Mouse (Mus musculus) liver, postnatal 0 days (tissue): ENCODE measurements around the gene Rpl39. TPM values are rescaled to one million over a fixed set of nuclear protein-coding genes. Genes with fewer than 3 reads are reported as not detected.

Experiments used
- ATAC-seq: fragments of 200-750 bp; cut with Nextera tagmentation; 2 replicates; pipeline ENCODE4 v1.8.0; 2017; ENCODE audit warnings: mild to moderate bottlenecking, moderate library complexity
- DNase-seq: peaks from one replicate; pipeline ENCODE4 v3.0.0-alpha.2; 2016
- H3K27ac ChIP-seq: fragments of 300-500 bp; sonication (generic); 2 replicates; pipeline ENCODE4 v1.5.1; 2014; ENCODE audit warnings: antibody characterized with exemption, moderate library complexity, mild to moderate bottlenecking, low read depth
- H3K27me3 ChIP-seq: fragments of 300-500 bp; sonication (generic); 2 replicates; pipeline ENCODE4 v1.6.1; 2014; ENCODE audit warnings: low read length, control low read depth, mixed read lengths; ENCODE audit not compliant: insufficient read depth
- H3K36me3 ChIP-seq: fragments of 300-500 bp; sonication (generic); replicated peaks from 2 replicates; pipeline ENCODE4 v1.6.1; 2014; ENCODE audit warnings: mild to moderate bottlenecking, control low read depth, low read length, moderate library complexity, mixed read lengths; ENCODE audit not compliant: insufficient read depth
- H3K4me1 ChIP-seq: fragments of 300-500 bp; sonication (generic); 2 replicates; pipeline ENCODE4 v1.6.1; 2014; ENCODE audit warnings: antibody characterized with exemption, mild to moderate bottlenecking, control low read depth; ENCODE audit not compliant: insufficient read depth
- H3K4me2 ChIP-seq: fragments of 300-500 bp; sonication (generic); 2 replicates; pipeline ENCODE4 v1.6.1; 2014; ENCODE audit warnings: low read depth, mild to moderate bottlenecking, low read length, moderate library complexity, mixed read lengths
- H3K4me3 ChIP-seq: fragments of 300-500 bp; sonication (generic); 2 replicates; pipeline ENCODE4 v1.5.1; 2014; ENCODE audit warnings: low read depth, low read length
- H3K9ac ChIP-seq: fragments of 300-500 bp; sonication (generic); replicated peaks from 2 replicates; pipeline ENCODE4 v1.6.1; 2014; ENCODE audit warnings: mild to moderate bottlenecking, moderate library complexity
- H3K9me3 ChIP-seq: fragments of 300-500 bp; sonication (generic); 2 replicates; pipeline ENCODE4 v1.6.1; 2016; ENCODE audit warnings: mild to moderate bottlenecking, control low read depth, low read length, mixed read lengths
- CTCF ChIP-seq: sonication (generic); IDR thresholded peaks from 2 replicates; pipeline ENCODE4 v1.5.1; 2016; ENCODE audit warnings: antibody characterized with exemption, low read depth
- EP300 ChIP-seq: IDR thresholded peaks from 2 replicates; pipeline ENCODE4 v1.6.1; 2016; ENCODE audit warnings: antibody characterized with exemption, low read depth, mild to moderate bottlenecking
- WGBS: fragments of 180-500 bp; shearing (Covaris S2); extraction: QIAGEN DNeasy Blood & Tissue Kit; methylation state at CpG from one replicate; pipeline ENCODE4 v1.1.7; 2014; ENCODE audit not compliant: insufficient replicate concordance; 5-methylcytosine and 5-hydroxymethylcytosine counted together
- polyA plus RNA-seq: library from polyadenylated mRNA; unstranded; fragments of >200 nt; fragmentation: Nextera tagmentation; extraction: Ambion mirVana; gene quantifications from 2 replicates; pipeline ENCODE4 v1.2.1, GENCODE M21; 2015

Gene Rpl39
- polyA plus RNA-seq, 1 experiment from 2014 or later, result 364 TPM

DNA sequence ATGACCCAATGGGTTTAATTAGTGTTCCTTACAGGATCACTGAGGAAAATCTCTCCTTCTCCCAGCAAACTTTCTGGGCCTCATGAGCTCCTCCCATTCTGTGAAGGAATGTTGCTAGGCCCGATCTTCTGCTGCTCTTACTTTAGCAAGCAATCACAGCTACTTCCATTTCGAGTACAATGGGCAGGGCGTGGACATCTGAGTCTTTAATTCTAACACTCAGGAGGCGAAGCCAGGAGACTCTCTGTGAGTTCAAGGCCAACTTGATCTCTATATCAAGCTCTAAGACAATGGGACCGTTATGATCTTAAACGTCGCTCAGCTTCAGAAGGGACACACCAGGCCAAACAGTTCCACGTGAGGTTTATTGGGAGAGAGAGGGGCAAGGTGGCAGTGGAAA, 8.6 kb downstream of the Rpl39 start:
- Histone ChIP-seq H3K27me3 (no peaks in the 10 kb centered on the region), H3K36me3 (0 out of 2 replicates have a peak, but pooled peaks cover 4% of the 10 kb centered on the region), H3K9ac (no peak overlapping the region), H3K4me1 (no peaks in the 10 kb centered on the region), H3K9me3 (no peaks in the 10 kb centered on the region), H3K27ac (no peak overlapping the region), H3K4me2 (no peak overlapping the region), H3K4me3 (no peak overlapping the region)
- TF ChIP-seq EP300 (no peak), CTCF (no peak)
- no peak for DNase-seq
- WGBS, result 73% methylated on average over 8 of the region's 8 CpGs
- no peak for ATAC-seq

DNA sequence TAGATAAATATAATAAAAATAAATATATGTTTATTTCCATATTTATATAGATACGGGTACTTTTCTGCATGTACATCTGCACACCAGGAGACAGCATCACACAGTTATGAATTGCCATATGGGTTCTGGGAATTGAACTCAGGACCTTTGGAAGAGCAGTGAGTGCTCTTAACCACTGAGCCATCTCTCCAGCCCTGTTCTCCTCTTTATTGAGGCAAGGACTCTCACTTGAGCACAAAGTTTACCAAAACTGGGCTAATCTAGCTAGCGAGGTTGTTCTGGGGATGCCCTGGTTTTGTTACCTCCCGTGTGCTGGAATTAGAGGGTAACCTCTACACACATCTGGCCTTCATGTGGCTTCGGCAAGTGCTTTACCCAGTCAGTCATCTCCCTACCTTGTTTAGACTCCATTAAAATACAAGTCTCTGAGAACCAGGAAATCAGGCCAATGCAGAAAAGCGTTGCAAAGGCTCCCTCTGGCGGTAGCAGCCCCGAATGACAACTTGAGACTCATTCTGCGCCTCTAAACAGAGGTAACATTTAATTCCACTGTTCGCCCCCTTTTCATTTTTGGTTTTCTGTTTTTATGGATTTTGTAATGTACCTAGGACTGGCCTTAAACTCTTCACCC, 10.8 kb downstream of the Rpl39 start:
- Histone ChIP-seq H3K9ac (no peak overlapping the region), H3K27me3 (no peaks in the 10 kb centered on the region), H3K4me2 (no peak overlapping the region), H3K4me1 (no peaks in the 10 kb centered on the region), H3K27ac (no peak overlapping the region), H3K4me3 (no peak overlapping the region), H3K36me3 (no peaks in the 10 kb centered on the region), H3K9me3 (no peaks in the 10 kb centered on the region)
- TF ChIP-seq CTCF (peak; percentile 87), EP300 (no peak)
- no peak for ATAC-seq
- 34% methylated on average over 9 of the region's 9 CpGs for WGBS
- peak; percentile 63 for DNase-seq

DNA sequence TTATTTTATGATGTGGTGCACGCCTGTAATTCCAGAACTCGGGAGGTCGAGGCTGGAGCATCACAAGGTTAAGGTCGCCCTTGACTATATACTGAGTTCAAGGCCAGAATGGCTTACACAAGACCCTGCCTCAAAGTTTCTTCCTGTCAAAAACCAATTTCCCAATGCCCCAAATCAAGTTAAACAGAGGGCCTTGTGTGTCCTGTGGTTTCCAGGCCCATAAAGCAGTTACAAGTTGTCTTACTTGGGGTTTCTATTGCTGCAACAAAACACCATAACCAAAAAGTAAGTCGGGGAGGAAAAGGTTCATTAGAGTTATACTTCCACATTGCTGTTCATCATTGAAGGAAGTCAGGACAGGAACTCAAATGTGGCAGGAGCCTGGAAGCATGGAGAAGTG, 16.4 kb downstream of the Rpl39 start:
- WGBS, result 69% methylated on average over 5 of the region's 5 CpGs
- ATAC-seq, result no peak
- TF ChIP-seq EP300, result no peak
- TF ChIP-seq CTCF, result no peak
- H3K27ac ChIP-seq, result no peak overlapping the region
- no peak for DNase-seq
- H3K9ac ChIP-seq, result no peak overlapping the region
- H3K4me3 ChIP-seq, result no peak overlapping the region
- H3K4me1 ChIP-seq, result no peaks in the 10 kb centered on the region
- no peaks in the 10 kb centered on the region for H3K27me3 ChIP-seq
- H3K36me3 ChIP-seq, result no peaks in the 10 kb centered on the region
- no peak overlapping the region for H3K4me2 ChIP-seq
- no peaks in the 10 kb centered on the region for H3K9me3 ChIP-seq

DNA sequence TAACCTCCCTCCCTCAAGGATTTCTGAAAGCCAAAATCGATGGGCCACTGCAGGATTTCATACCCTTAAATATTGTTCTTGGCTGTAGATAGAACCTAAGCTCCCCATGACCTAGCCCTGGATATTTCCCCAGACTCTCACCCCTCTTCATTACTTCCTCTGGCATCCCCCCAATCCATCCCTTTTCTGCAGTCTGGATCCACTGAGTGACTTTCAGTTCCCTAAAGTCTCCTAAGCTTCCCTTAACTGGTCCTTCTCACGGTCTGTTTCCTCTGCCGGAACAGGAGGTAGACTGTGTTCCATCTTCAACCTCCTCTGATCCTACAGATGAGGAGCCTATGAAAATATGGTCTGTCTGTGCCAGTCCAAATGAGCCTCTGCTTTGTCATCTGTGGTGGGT, 17.9 kb downstream of the Rpl39 start:
- DNase-seq, result no peak
- Histone ChIP-seq H3K36me3 (no peaks in the 10 kb centered on the region), H3K9me3 (no peaks in the 10 kb centered on the region), H3K4me2 (no peak overlapping the region), H3K4me1 (no peaks in the 10 kb centered on the region), H3K27me3 (no peaks in the 10 kb centered on the region), H3K4me3 (no peak overlapping the region), H3K27ac (no peak overlapping the region), H3K9ac (no peak overlapping the region)
- no peak for ATAC-seq
- TF ChIP-seq EP300 (no peak), CTCF (no peak)
- WGBS, result 63% methylated on average over 3 of the region's 3 CpGs

DNA sequence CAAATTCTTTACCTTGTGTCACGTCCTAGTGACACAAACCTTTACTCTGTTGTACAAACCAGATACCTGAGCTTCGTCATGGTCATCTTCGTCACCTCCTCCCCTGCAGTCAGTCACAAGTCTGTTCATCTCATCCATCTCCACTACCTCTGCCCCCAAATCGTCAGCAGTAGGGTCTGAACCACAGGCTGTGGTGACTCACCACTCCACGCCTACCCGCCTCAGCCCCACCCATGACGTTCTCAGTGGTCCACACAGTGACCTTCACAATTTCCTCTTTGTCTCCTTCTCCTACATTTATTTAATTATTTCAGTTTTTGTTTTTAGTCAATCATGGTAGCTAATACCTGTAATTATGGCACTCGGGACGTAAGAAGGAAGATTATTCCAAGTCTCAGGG, 21.3 kb downstream of the Rpl39 start:
- Histone ChIP-seq H3K9ac (no peak overlapping the region), H3K4me3 (no peak overlapping the region), H3K9me3 (no peaks in the 10 kb centered on the region), H3K27me3 (no peaks in the 10 kb centered on the region), H3K36me3 (no peaks in the 10 kb centered on the region), H3K4me1 (no peaks in the 10 kb centered on the region), H3K4me2 (no peak overlapping the region), H3K27ac (no peak overlapping the region)
- no peak for ATAC-seq
- no peak for TF ChIP-seq EP300
- TF ChIP-seq CTCF, result no peak
- WGBS, result 62% methylated on average over 9 of the region's 9 CpGs
- no peak for DNase-seq

DNA sequence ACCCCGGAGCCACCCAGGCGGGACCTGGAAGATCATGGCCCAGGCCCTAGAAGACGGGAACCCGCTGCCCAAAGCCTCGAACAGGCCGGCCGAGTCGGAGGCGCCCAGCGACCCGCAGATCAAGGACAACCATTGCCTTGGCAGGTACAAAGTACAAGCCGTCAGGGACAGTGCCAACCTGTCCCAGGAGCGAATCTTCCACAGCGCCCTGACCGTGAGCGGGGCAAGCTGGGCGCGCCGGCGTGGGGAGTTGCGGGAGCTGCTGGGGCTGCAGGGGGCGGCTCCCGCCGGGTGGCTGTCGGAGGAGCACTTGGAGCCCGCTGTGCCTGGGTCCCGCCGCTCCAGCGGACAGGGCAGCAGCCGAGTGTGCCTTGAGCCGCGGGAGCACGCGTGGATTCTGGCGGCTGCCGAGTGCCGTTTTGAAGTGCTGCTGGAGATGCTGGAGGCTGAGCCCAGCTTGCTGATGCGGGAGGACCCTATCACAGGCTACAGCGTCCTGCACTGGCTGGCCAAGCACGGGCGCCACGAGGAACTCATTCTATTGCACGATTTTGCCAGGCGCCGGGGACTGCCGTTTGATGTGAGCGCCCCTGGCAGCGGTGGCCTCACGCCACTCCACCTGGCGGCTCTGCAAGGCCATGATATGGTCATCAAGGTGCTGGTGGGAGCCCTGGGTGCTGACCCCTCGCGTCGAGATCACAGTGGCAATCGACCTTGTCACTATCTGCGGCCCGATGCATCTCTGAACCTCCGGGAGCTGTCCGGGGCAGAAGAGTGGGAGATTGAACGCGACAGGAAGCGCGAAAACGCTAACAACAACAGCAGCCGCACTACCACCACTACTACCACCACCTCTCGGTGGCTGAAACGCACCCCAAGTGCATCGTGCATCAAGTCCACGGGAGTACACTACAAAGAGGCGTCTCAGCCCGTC, 36.0 kb downstream of the Rpl39 start:
- WGBS, result 12% methylated on average over 52 of the region's 70 CpGs
- H3K9me3 ChIP-seq, result no peaks in the 10 kb centered on the region
- 0 out of 2 replicates have a peak, but pooled peaks cover 4% of the 10 kb centered on the region for H3K4me1 ChIP-seq
- H3K4me2 ChIP-seq, result peak overlapping the region; percentile 60
- no peak overlapping the region for H3K27ac ChIP-seq
- ATAC-seq (no peak), DNase-seq (peak; percentile 15)
- H3K4me3 ChIP-seq, result peak overlapping the region; percentile 30
- no peak for TF ChIP-seq CTCF
- no peak for TF ChIP-seq EP300
- peaks cover 46% of the 10 kb centered on the region for H3K27me3 ChIP-seq
- H3K9ac ChIP-seq, result no peak overlapping the region
- H3K36me3 ChIP-seq, result no peaks in the 10 kb centered on the region
